Mouse (Mus musculus) liver, postnatal 0 days (tissue): ENCODE data around the gene Wwtr1.

Source experiments
- CTCF ChIP-seq: sonication (generic); IDR thresholded peaks from 2 replicates; pipeline ENCODE4 v1.5.1; 2016; ENCODE audit warnings: antibody characterized with exemption, low read depth
- EP300 ChIP-seq: IDR thresholded peaks from 2 replicates; pipeline ENCODE4 v1.6.1; 2016; ENCODE audit warnings: antibody characterized with exemption, low read depth, mild to moderate bottlenecking

DNA sequence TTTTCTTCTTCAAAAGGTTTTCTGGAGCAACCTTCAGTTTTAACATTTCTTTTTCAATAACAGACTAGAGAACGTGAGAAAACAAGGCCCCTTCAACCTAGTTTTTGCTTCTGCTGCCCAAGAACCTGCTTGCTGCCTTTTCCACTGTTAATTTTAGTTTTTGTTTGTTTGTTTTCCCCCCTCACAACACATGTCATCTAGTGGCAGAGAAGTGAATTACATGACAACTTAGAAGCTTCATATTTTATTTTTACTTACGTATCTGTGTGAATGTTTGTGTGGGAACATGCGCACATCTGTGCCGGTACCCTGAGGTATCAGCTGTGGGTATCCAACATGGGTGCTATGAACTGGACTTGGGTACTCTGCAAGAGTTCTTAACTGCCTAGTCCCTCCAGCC is 39.9 kb upstream of the Wwtr1 start:
- no peak for TF ChIP-seq EP300
- peak; percentile 30 for TF ChIP-seq CTCF
